Mouse (Mus musculus) inflammation-experienced regulatory T-cells, adult 6 months (primary cell): ENCODE results near the gene Dctd. TPM values are rescaled to one million over a fixed set of nuclear protein-coding genes. Genes with fewer than 3 reads are reported as not detected.

Experiments
- ATAC-seq: one replicate; pipeline ENCODE4 v1.8.0; 2017
- polyA plus RNA-seq, 3 experiments: library from polyadenylated mRNA; unstranded; fragments of 100-300 nt; shearing (Covaris generic); gene quantifications; one replicate each; pipeline ENCODE4 v1.2.1; 2017

Gene Dctd
- 1 to 10 TPM; 4.9 to 8.5 (median 7.4) TPM for polyA plus RNA-seq

- ATAC-seq, result no peak
Measured at GRCm38 (mm10) chr8:48098792-48099191, at the start of gene Dctd. TSS of gene Dctd (plus strand) at chr8:48099092.

- no peak for ATAC-seq
Measured at GRCm38 (mm10) chr8:48053611-48054010, 45.3 kb upstream of the Dctd start.

- ATAC-seq, result no peak
Measured at GRCm38 (mm10) chr8:48063526-48064072, 35.3 kb upstream of the Dctd start.

- ATAC-seq, result no peak
Measured at GRCm38 (mm10) chr8:48074149-48074548, 24.7 kb upstream of the Dctd start.

GRCm38 (mm10) chr8:48082343-48082742, 16.5 kb upstream of the Dctd start:
- no peak for ATAC-seq

- ATAC-seq, result no peak
Measured at GRCm38 (mm10) chr8:48090661-48091060, 8.2 kb upstream of the Dctd start.

GRCm38 (mm10) chr8:48095378-48095777, 3.5 kb upstream of the Dctd start:
- no peak for ATAC-seq

GRCm38 (mm10) chr8:48097131-48097794, 1.6 kb upstream of the Dctd start:
- ATAC-seq, result no peak

GRCm38 (mm10) chr8:48098081-48098639, 732 bp upstream of the Dctd start:
- no peak for ATAC-seq

GRCm38 (mm10) chr8:48100100-48100787, 1.4 kb downstream of the Dctd start:
- no peak for ATAC-seq

- no peak for ATAC-seq
Measured at GRCm38 (mm10) chr8:48109373-48109855, 10.5 kb downstream of the Dctd start.

- peak; percentile 71 for ATAC-seq
Measured at GRCm38 (mm10) chr8:48109856-48110780, 11.2 kb downstream of the Dctd start.

GRCm38 (mm10) chr8:48114591-48114990, 15.7 kb downstream of the Dctd start:
- no peak for ATAC-seq

- ATAC-seq, result no peak
Measured at GRCm38 (mm10) chr8:48122991-48123390, 24.1 kb downstream of the Dctd start.

- no peak for ATAC-seq
Measured at GRCm38 (mm10) chr8:48124857-48125256, 26.0 kb downstream of the Dctd start.

- ATAC-seq, result no peak
Measured at GRCm38 (mm10) chr8:48126954-48127353, 28.1 kb downstream of the Dctd start.

- ATAC-seq, result no peak
Measured at GRCm38 (mm10) chr8:48130266-48130665, 31.4 kb downstream of the Dctd start.

- ATAC-seq, result no peak
Measured at GRCm38 (mm10) chr8:48133321-48133720, 34.4 kb downstream of the Dctd start.

GRCm38 (mm10) chr8:48136804-48137650, 38.1 kb downstream of the Dctd start:
- no peak for ATAC-seq

GRCm38 (mm10) chr8:48137651-48137937, 38.7 kb downstream of the Dctd start:
- no peak for ATAC-seq

GRCm38 (mm10) chr8:48141023-48141422, 42.1 kb downstream of the Dctd start:
- ATAC-seq, result no peak

GRCm38 (mm10) chr8:48145766-48146165, 46.9 kb downstream of the Dctd start:
- no peak for ATAC-seq
